Mouse (Mus musculus) adrenal gland, postnatal 4 days (tissue): ENCODE data around the gene Polr3e. TPM values are rescaled to one million over a fixed set of nuclear protein-coding genes. Genes with fewer than 3 reads are reported as not detected.
"Not testable (repeated sequence)": the region's sequence is repeated elsewhere in the genome, so short reads cannot be mapped to it uniquely, and the experiment has no call there.

ENCODE experiments used
- DNase-seq, 2 experiments: peaks; one replicate each; pipeline ENCODE4 v3.0.0; 2021 to 2022; ENCODE audit warnings: low spot score in 2 of 2, mixed read lengths in 2 of 2
- total RNA-seq, 2 experiments: library from RNA; stranded (reverse); gene quantifications; 2 replicates each; pipeline ENCODE4 v1.2.3; 2021

Polr3e gene
- total RNA-seq, 2 experiments from 2014 or later, result 31.1 to 32.2 TPM

DNA sequence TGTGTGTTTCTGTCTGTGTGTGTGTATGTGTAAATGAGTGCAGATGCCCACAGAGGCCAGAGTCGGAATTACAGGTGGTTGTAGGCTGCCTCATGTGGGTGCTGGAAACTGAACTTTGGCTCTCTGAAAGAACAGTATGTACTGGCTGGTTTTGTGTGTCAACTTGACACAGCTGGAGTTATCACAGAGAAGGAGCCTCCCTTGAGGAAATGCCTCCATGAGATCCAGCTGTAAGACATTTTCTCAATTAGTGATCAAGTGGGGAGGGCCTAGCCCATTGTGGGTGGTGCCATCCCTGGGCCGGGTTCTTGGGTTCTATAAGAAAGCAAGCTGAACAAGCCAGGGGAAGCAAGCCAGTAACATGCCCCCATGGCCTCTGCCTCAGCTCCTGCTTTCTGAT, 54.9 kb downstream of the Polr3e start:
- DNase-seq, result not testable (repeated sequence)

DNA sequence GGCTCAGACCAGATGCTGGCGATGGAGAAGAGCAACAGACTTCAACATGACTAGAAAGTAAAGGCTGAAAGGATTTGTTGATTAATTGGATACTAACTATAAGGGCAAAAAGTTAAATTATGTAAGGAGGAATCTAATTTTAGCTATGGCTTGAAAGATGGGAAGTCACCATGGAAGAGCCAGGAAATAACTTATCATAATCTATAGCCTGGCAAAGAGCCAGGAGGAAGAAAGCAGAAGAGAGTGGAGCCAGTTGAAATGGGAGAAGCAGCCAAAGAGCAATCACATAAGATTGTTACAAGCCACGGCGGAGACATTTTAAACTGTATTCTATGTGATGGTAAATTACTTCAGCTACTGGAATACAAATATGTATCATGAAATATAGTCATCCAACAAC, 56.5 kb downstream of the Polr3e start:
- no peak for DNase-seq

DNA sequence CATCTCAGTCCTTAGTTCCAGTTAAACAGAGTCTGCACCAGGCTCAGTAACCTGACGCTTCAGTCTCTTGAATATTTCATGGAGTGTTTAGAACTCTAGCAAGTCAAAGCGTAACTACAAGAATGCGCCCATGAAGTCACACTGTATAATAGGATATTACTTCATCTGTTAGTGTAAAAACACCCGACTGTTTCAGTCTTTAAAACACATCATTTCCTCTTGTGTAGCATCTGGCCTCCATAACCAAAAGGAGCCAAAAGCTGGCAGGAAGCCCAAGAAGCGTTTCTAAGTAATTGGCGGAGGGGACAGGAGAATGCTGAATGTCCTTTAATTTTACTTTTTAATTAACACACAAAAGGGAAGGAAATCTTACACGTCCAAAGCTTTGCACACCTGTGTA, 59.5 kb downstream of the Polr3e start:
- DNase-seq, result no peak

DNA sequence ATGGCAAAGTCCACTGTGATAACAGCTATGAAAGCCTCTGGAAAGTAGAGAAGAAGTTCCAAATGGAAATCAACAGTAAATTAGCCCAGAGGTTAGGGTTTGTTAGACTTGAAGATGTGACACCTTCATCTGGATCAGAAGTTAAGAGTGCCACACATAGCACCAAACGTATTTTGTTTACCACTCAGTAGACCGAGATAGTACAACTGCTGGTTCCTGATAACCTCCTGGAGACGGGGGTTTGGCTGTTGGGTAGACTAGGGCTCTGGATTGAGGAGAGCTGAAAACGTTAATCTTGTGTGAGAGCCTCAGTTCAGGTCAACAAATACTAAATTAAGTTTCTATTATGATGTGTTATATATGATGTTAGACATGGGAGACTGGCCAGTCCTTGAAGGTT, 62.5 kb downstream of the Polr3e start:
- DNase-seq, result no peak

DNA sequence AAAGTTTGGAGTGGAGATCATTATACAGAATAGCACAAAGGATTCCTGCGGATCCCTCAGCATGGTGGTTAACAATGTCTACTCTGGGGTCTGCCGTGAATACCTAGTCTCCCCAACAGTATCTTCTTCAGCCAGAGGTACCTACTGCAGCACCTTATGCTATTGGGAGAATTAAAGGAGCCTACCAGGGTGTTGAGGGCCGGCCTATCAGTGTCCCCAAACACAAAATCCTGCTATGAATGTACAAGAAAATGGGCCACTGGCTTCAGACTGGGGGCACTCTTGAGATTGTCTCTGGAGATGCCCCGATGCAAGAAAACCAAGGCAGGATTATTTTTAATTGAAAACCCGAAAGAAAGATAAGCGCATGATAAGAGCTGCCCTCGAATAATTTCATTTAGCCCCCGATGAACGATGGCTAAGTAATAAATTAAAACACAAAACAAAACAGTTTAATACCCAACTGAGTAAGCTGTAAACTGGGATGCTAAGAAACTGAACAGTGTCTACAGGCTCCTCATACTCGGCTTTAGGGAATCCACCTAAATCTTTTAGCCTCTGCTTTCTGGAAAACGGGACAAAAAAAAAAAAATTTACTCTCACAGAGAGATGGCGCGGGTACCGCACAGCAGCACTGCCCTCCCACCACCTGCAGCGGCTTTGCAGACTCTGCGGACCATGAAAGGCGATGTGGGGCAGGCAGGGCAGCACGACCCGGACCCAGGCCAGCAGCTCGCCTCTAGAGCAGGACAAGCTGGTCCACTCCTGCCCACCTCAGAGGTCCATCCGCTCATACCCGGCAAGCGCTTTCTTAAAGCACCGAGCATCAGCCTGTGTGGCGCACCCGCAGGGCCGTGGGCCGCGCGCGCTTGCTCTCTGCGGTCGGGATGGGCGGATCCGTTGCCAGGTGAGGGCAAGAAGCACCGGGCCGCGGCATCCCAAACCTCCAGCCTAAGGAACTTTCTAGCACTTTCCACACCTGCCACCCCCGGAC, 63.7 kb downstream of the Polr3e start:
- DNase-seq, result peak; percentile 7 to 13

DNA sequence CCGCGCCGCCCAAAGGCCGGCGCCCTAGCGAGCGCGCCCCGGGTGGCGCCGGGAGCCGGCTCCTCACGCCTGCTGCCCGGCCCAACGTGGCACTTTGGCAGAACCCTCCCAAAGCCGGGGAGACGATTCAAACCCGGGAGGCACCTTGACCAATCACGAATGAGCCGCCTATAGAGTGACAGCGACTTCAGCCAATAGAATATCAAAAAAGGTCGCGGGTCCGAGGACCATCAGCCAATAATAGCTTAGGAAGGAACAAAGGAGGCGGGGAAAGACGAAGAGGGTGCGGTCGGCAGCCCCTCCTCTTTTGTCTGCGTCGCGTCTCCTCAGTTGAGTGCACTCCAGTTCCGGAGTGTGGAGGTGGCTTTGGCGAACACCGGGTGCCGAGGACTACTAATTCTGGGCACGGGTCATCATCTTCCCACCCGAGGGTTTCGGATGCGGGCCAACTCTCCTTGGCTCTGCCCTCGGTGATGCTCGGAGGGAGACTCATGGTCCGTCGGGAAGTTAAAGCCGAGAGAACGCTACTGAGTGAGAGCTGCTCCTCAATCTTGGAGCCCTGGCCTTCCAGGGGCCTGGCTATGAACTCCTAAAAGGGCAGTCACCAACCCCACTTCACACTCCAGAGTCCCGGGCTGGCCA, 64.8 kb downstream of the Polr3e start, which contains the start of the genes Cdr2 and Mfsd13b:
Gene Cdr2, minus strand, starts transcription at position 113 of the 642 bp plus-strand sequence.
Gene Mfsd13b, plus strand, starts transcription at position 310 of the 642 bp plus-strand sequence.
- DNase-seq, result peak; percentile 88 to 90

DNA sequence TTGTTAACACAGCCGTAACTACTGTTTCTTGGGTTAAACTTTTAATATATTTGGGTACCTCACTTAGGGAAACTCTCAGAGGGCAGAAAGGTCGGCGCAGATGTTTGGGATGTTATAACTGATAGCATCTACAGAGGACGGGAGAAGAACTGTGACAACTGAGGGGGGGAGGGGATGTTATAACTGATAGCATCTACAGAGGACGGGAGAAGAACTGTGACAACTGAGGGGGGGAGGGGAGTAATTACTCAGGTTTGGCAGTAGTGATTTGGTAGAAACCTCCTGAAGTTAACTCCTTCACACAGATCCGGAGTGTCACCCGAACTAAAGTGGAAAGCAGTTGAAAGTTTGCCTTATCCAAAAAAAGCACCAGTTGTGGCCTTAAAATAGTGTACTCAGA, 65.4 kb downstream of the Polr3e start:
- DNase-seq, result no peak

DNA sequence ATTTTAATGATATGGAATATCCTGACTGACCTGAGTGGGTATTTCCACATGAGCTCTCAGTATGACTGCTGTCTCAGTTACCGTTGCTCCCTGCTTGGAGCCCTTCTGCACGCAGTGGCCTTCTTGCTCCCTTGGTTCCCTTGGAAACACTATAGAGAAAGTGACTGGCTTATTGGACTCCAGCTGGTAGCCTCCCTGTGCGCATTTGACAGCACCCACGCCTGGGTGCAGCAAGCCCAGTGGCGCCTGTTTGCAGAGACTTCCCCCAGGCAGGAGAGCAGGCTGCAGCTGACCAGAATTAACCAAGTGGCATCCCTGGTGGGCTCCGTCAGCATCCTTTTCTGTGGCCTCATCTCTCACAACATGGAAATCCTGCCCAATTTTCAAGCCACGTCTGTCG, 73.6 kb downstream of the Polr3e start:
- no peak for DNase-seq

Other genes starting within 250 kb of the Polr3e start
- not detected for gene Pdzd9, start 247.4 kb upstream of the Polr3e start, total RNA-seq
- 10 to 100 TPM; 36.2 to 41.2 TPM for gene Mosmo, start 240.1 kb upstream of the Polr3e start, total RNA-seq
- 1 to 10 TPM; 1.8 to 2.5 TPM for gene Vwa3a, start 178.4 kb upstream of the Polr3e start, total RNA-seq
- gene Gm5737, start 105.4 kb upstream of the Polr3e start, total RNA-seq, result not detected
- gene Eef2k, start 74.9 kb upstream of the Polr3e start, total RNA-seq, result 10 to 100 TPM; 53.3 to 54.2 TPM
- gene Cdr2, start 64.6 kb downstream of the Polr3e start, total RNA-seq, result 10 to 100 TPM; 11.9 to 18.0 TPM
- not detected for gene Mfsd13b, start 64.8 kb downstream of the Polr3e start, total RNA-seq
- 100 to 1,000 TPM; 134 to 136 TPM for gene Mettl9, start 116.7 kb downstream of the Polr3e start, total RNA-seq
- 1 to 10 TPM; 3.0 to 3.4 TPM for gene Igsf6, start 156.8 kb downstream of the Polr3e start, total RNA-seq
- gene Otoa, start 163.9 kb downstream of the Polr3e start, total RNA-seq, result 1 to 10 TPM; 1.7 to 1.9 TPM